Mouse (Mus musculus): ENCODE data around the gene Klhdc10.
"Not testable (repeated sequence)": the region's sequence is repeated elsewhere in the genome, so short reads cannot be mapped to it uniquely, and the experiment has no call there.

Klhdc10 gene

GRCm38 (mm10) chr6:30401308-30402015, at the start of gene Klhdc10:
Klhdc10 (plus strand) TSS chr6:30401868.
- DNase-seq (ENCODE audit: low spot score): peak; percentile 99

DNA sequence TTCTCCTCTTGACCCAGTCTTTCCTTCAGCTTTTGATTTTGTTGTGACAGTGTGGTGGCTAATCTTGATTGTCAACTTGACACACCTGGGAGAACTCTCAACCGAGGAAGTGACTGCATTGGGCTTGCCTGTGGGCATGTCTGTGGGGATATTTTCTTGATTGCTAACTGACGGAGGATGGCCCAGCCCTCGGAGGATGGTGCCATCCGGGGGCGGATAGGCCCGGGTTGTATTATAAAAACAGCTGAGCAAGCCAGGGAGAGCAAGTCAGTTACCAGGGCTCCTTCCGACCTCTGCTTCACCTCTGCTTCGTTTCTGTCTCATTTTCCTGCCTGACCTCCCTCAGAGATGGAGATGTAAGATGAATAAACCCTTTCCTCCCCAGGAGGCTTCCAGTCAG, 48.9 kb upstream of the Klhdc10 start:
- DNase-seq (ENCODE audit: low spot score): no peak

DNA sequence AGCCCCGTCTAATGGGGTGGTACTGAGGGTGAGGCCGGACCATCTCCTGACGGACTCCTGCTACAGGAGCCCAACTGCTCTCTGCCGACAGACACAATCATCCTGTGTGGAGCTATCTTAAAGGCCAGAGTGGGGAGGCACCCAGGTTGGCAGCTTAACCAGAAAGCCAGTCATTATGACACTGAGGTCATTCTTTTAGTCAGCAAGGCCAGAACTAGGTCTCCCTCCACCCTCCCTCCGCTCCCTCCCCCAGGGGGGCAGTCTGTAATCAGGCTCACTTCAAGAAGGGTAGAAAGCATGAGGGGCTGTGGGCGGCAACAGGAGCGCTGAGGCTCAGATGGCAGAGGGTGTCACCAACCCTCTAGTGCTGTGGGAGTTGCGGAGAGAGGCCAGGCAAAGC, 48.0 kb upstream of the Klhdc10 start:
- no peak for DNase-seq (ENCODE audit: low spot score)

DNA sequence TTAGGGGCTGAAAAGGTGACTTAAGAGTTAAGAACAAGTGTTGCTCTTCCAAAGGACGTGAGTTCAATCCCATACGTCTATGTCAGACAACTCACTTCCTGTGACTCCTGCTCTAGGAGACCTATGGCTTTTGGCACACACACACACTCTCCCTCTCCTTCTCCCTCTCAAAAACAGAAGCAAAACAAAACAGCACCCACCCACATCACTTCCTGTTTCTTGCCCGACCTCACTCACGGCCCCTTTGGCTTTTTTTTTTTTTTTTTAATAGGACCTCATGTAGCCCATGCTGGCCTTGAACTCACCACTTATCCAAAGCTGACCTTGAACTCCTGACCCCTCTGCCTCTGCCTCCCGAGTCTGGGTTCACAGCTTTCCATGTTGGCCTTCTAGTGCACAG, 46.9 kb upstream of the Klhdc10 start:
- no peak for DNase-seq (ENCODE audit: low spot score)

DNA sequence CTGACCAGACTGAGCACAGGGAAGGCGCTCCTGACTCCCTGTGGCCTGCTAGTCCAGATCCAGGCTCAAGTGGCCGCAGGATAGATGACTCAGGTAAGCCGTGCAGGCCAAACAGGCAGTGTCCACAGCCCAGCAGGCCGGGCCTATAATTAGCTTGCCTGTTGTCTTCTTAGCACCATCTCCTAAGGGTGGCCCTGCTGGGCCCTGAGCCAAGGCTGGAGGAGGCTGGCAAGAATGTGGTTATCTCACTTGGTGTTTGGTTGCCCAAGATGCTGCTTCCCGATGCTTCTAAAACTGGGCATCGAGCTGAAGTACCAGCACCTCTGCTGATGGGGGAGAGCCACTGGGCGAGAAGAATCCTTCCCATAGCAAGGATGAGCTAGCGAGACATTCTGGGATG, 46.0 kb upstream of the Klhdc10 start:
- no peak for DNase-seq (ENCODE audit: low spot score)

- no peak for DNase-seq (ENCODE audit: low spot score)
Observed at GRCm38 (mm10) chr6:30356161-30356560, 45.5 kb upstream of the Klhdc10 start.

- DNase-seq (ENCODE audit: low spot score): no peak
Observed at GRCm38 (mm10) chr6:30356680-30357079, 45.0 kb upstream of the Klhdc10 start.

DNA sequence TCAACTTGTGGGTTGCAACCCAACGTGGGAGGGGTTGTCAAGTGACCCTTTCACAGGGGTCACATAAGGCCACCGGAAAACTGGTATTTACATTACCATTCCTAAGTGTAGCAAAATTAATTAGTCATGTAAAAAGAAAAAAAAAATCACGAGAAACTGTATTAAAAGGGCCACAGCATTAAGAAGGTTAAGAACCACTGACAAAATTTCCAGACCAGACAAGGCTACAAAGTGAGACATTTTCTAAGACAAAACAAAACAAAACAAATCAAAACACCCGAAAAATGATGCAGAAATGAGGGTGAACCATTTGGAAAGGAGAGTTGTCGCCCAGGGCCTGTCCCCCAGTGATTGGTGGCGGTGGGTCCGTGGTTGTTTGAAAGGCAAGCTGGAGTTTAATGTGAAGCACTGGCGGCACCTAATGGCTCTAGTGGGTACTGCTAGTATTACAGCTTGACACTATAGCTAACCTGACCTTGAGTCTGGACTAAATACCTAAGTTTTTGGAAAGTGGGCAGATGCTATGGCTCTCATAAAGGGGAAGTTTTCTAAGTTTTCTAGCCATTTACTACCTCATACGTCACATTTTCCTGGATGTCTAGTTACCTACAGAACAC, 44.0 kb upstream of the Klhdc10 start:
- peak; percentile 92 for DNase-seq (ENCODE audit: low spot score)

DNA sequence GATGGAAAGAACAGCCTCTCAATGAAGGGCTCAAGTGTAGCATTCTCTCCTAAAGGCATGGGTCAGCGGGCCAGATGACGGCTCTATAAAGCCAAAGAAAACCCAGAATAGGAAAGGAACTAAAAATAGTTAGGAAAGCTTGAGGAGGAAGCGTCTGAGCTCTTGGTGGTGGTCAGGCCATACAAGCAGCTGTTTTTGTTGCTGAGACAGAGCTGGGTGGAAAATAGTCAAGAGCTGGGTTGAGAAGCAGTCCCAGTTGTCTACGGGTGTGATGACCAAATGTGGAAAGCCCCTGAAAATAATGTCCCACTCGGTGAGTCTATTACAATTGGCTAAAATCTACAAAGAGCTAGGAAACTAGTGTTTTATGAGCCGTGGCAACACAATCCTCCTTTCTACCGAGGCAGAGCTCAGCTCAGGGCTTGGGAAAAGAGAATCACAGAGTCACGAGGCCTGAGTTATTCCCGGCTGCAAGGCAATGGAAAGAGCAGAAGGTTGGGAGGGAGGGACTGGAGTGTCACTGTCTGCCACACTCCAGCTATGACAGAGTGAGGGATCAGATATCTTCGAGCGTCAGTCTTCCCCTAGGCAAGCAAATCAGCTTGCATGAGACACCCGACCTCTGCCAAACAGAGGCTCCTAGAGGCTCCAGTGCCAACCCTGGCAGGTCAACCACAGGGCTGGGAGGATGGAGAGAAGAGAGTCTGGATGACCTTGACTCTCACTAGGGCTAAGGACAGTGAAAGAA, 41.7 kb upstream of the Klhdc10 start:
- no peak for DNase-seq (ENCODE audit: low spot score)

GRCm38 (mm10) chr6:30363808-30364207, 37.9 kb upstream of the Klhdc10 start:
- no peak for DNase-seq (ENCODE audit: low spot score)

DNA sequence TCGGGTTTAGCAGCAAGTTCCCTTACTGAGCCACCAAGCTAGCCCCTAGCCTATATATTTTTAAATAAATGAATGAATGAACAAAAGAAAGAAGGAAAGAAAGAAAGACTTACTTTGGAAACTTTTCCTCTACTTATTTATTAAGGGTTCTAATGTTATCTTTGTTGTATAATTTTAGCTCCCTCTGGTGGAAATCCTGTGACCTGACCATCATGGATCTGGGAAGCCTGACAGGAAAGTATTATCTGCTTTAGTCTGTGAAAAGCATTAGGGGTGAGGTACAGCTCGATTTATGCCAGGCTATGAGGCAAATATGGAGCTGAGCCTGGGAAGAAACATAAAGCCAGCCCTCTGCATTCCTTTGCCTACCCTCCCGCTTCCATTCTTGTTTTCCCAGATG, 32.4 kb upstream of the Klhdc10 start:
- no peak for DNase-seq (ENCODE audit: low spot score)

DNA sequence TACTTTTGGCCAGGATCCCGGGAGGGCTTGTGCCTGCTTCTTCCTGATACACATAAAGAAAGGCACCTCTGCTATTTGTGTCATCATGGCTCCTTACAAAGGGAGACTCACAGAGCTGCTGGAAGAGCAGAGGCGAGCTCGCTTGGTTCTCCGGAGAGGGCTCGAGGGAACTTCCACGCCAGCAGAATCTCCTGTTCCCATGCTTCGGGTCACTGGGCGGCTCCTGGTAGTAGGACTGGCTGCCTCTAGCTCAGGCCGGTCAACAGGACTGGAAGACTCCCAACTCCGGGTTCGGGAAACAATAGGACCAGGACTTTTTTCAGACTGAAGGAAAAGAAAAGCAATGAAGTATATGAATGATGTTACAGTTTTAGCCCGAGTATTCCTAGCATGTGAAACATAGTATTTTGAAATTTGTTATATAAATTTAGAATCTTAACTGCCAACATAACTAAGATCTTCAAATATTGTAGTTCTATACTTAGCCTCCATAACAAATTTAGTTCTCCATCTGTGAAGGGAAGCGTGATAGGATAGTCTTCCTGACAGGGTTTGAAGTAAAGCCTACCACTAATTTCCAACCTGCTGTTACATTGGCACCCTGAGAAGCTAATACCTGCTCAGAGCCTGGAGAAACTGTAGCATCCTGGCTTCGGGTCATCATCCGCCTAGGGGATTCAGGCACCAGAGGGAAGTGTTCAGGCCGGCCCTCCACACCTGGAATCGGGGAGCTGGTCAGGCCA, 28.9 kb upstream of the Klhdc10 start:
- no peak for DNase-seq (ENCODE audit: low spot score)

DNA sequence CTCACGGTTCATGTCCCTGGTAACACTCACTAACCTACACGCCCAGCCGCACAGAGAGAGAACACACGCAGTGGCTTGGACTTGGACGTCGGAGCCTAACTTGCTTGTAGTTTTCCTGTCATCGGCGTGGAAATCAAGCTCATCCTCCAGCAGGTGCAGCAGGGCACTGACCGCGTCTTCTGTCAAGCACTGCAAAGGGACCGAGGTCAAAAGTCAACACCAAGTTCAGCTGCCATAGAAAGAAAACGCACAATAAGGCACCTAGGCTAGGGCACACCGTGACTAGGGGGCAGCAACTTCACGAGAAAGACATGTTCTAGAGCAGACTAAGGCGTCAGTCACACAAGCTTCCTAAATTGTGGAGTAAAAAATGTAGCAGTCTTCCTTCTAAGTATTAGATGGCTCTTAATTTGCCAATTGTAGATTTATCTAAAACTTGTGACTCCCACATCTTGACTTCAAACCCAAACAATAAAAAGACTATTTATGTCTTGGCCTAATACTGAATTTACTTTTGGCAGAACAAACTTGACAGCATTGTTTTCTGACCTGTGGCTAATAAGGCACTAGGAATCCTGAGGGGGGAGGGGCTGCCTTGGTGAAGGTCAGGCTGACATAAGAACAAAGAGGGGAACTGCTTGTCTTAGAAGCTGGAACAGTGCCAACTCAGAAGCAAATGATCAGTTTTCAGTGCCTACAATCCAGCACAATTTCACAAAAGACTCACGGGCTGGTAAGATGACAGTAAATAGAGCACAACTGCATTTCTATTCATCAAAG, 26.7 kb upstream of the Klhdc10 start:
- no peak for DNase-seq (ENCODE audit: low spot score)

- no peak for DNase-seq (ENCODE audit: low spot score)
Observed at GRCm38 (mm10) chr6:30375791-30376190, 25.9 kb upstream of the Klhdc10 start.

GRCm38 (mm10) chr6:30381116-30381515, 20.6 kb upstream of the Klhdc10 start:
- peak; percentile 8 for DNase-seq (ENCODE audit: low spot score)

DNA sequence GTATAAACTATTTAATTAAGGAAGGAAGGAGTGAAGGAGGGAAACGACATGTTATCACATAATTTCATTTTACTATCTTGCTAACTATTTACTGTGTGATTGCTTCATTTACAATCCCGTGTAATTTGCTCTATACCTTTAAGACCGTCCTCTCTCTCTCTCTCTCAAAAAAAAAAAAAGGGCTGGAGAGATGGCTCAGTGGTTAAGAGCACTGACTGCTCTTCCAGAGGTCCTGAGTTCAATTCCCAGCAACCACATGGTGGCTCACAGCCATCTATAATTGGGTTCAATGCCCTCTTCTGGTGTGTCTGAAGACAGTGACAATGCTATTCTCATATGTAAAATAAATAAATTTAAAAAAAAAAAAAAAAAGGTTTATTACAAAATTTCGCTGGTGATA, 11.4 kb upstream of the Klhdc10 start:
- DNase-seq (ENCODE audit: low spot score): not testable (repeated sequence)

GRCm38 (mm10) chr6:30390714-30391697, 10.7 kb upstream of the Klhdc10 start, which contains the start of gene Zc3hc1:
Zc3hc1 (minus strand) TSS chr6:30391028.
- DNase-seq (ENCODE audit: low spot score): peak; percentile 93

- DNase-seq (ENCODE audit: low spot score): no peak
Observed at GRCm38 (mm10) chr6:30391996-30392395, 9.7 kb upstream of the Klhdc10 start.

DNA sequence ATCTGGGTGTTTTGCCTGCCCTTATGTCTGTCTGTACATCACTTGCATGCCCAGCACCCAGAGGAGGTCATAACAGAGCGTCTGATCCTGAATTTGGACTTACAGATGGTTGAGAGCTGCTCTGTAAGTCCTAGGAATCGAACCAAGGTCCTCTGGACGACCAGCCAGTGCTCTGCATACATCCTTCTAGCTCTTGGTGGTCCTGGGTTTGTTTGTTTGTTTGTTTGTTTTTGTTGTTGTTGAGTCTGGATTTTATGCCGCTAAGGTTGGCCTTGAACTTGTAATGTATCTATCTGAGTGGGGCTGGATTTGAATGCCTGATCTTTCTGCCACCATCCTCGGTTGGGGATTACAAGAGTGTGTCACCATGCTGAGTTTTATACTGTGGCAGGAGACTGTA, 1.5 kb upstream of the Klhdc10 start:
- no peak for DNase-seq (ENCODE audit: low spot score)

- peak; percentile 8 for DNase-seq (ENCODE audit: low spot score)
Observed at GRCm38 (mm10) chr6:30400716-30401115, 952 bp upstream of the Klhdc10 start.
